In the genomic region with DNA sequence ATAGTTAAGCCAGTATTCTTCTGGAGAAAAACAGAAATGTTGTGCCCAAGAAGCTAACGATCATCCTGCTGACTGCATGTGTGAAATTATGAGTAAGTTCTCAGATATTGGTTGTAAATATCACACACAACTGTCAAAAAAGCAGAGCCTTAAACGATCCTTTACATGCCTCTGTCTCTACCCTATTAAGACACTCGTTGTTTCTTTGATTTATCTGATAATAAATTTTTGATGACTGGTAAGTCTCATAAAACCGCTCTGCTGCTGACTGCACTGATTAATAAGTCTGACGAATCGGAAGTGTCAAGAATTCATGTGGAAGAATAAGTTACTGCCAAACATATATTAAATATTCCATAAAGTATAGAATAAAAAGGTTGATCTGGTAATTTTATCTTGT, we compare ENCODE assay signal across 36 mouse cellular contexts.
"Had no signal": no experiment of that assay in that cellular context is flagged by ENCODE, and none has a peak within 500 bp of the region (broad histone marks: within the 10 kb centered on the region; RNA-seq: fewer than 3 reads in every experiment).

No protein-coding gene starts in this region.

- H3K9me3 ChIP-seq: heart, embryonic 10.5 days; heart, embryonic 12.5 days; heart, embryonic 13.5 days; heart, embryonic 15.5 days; hindbrain, embryonic 10.5 days; hindbrain, embryonic 12.5 days; hindbrain, embryonic 13.5 days; hindbrain, embryonic 15.5 days; intestine, embryonic 15.5 days; kidney, embryonic 15.5 days had no signal

- H3K4me2 ChIP-seq: heart, embryonic 11.5 days; heart, embryonic 12.5 days; heart, embryonic 13.5 days; heart, embryonic 15.5 days; hindbrain, embryonic 12.5 days; hindbrain, embryonic 13.5 days; hindbrain, embryonic 14.5 days; hindbrain, embryonic 15.5 days; intestine, embryonic 15.5 days; kidney, embryonic 15.5 days had no signal

- H3K4me1 ChIP-seq: heart, embryonic 10.5 days; heart, embryonic 12.5 days; hindbrain, embryonic 10.5 days; hindbrain, embryonic 12.5 days; hindbrain, embryonic 13.5 days; hindbrain, embryonic 15.5 days; intestine, embryonic 15.5 days; kidney, embryonic 15.5 days had no signal

- H3K36me3 ChIP-seq: heart, embryonic 10.5 days; heart, embryonic 12.5 days; heart, embryonic 13.5 days; heart, embryonic 15.5 days; hindbrain, embryonic 10.5 days; hindbrain, embryonic 12.5 days; hindbrain, embryonic 13.5 days; hindbrain, embryonic 15.5 days; intestine, embryonic 15.5 days; kidney, embryonic 15.5 days had no signal

- H3K27ac ChIP-seq: heart, adult 2 months; heart, embryonic 10.5 days; heart, embryonic 13.5 days; heart, embryonic 15.5 days; hindbrain, embryonic 10.5 days; hindbrain, embryonic 12.5 days; hindbrain, embryonic 13.5 days; hindbrain, embryonic 14.5 days; hindbrain, embryonic 15.5 days; hindbrain, postnatal 0 days; intestine, embryonic 15.5 days; kidney, embryonic 15.5 days; kidney, postnatal 0 days; layer of hippocampus, adult 2 months had no signal

- H3K27me3 ChIP-seq: heart, embryonic 12.5 days; heart, embryonic 13.5 days; heart, embryonic 15.5 days; hindbrain, embryonic 12.5 days; hindbrain, embryonic 13.5 days; hindbrain, embryonic 15.5 days; intestine, embryonic 15.5 days; kidney, embryonic 15.5 days had no signal

- ATAC-seq: hindbrain, embryonic 16.5 days; hindbrain, postnatal 0 days; inflammation-experienced regulatory T-cells, adult 6 months; intestine, embryonic 15.5 days; intestine, embryonic 16.5 days; intestine, postnatal 0 days had no signal

- H3K9ac ChIP-seq: heart, embryonic 12.5 days; heart, embryonic 13.5 days; heart, embryonic 15.5 days; hindbrain, embryonic 12.5 days; hindbrain, embryonic 13.5 days; hindbrain, embryonic 14.5 days; hindbrain, embryonic 15.5 days; intestine, embryonic 15.5 days; kidney, embryonic 15.5 days had no signal

- DNase-seq: heart, adult 2 months; heart, postnatal 10 days; heart, postnatal 14 days; heart, postnatal 36 days; heart, postnatal 4 days; kidney, adult 11 months; kidney, adult 18-20 months; kidney, adult 2 months; kidney, adult 8-10 months; kidney, adult 9 months; kidney, postnatal 10 days; kidney, postnatal 14 days; kidney, postnatal 25 days; kidney, postnatal 36 days; kidney, postnatal 4 days; layer of hippocampus, adult 9-11 months; layer of hippocampus, postnatal 36 days had no signal

- H3K4me3 ChIP-seq: heart, adult 2 months; heart, embryonic 10.5 days; heart, embryonic 12.5 days; heart, embryonic 13.5 days; heart, embryonic 15.5 days; hindbrain, embryonic 10.5 days; hindbrain, embryonic 12.5 days; hindbrain, embryonic 13.5 days; hindbrain, embryonic 15.5 days; intestine, embryonic 15.5 days; kidney, embryonic 15.5 days; layer of hippocampus, adult 2 months had no signal
